Mouse (Mus musculus) c-Kit-positive CD71-positive TER-119-negative erythroid progenitor cells, embryonic 14.5 days (primary cell): ENCODE results near the gene Kxd1.
A peak's percentile ranks its signal among the peaks of the same experiment; 100 is the strongest.

ENCODE experiments used
- DNase-seq: peaks from one replicate; pipeline ENCODE4 v3.0.0-alpha.2; 2013; ENCODE audit warnings: low read depth

Kxd1 gene

GRCm38 (mm10) chr8:70527512-70528181 is at the start of gene Kxd1, which contains the start of gene Fkbp8:
TSS of gene Kxd1 (minus strand) at chr8:70527956.
TSS of gene Fkbp8 (plus strand) at chr8:70527724.
- DNase-seq: peak; percentile 88

GRCm38 (mm10) chr8:70577207-70577606 is 49.5 kb upstream of the Kxd1 start:
- DNase-seq: no peak

GRCm38 (mm10) chr8:70574915-70575314 is 47.2 kb upstream of the Kxd1 start:
- DNase-seq: no peak

- DNase-seq: no peak
Measured at GRCm38 (mm10) chr8:70574302-70574701, 46.5 kb upstream of the Kxd1 start.

- no peak for DNase-seq
Measured at GRCm38 (mm10) chr8:70570990-70571389, 43.2 kb upstream of the Kxd1 start.

- no peak for DNase-seq
Measured at GRCm38 (mm10) chr8:70570360-70570759, 42.6 kb upstream of the Kxd1 start.

GRCm38 (mm10) chr8:70565561-70565960 is 37.8 kb upstream of the Kxd1 start:
- no peak for DNase-seq

- no peak for DNase-seq
Measured at GRCm38 (mm10) chr8:70564696-70565235, 37.0 kb upstream of the Kxd1 start.

GRCm38 (mm10) chr8:70563763-70564387 is 36.1 kb upstream of the Kxd1 start:
- DNase-seq: no peak

GRCm38 (mm10) chr8:70562802-70563201 is 35.0 kb upstream of the Kxd1 start:
- DNase-seq: no peak

- DNase-seq: no peak
Measured at GRCm38 (mm10) chr8:70561809-70562535, 34.2 kb upstream of the Kxd1 start.

GRCm38 (mm10) chr8:70561357-70561756 is 33.6 kb upstream of the Kxd1 start:
- DNase-seq: no peak

- DNase-seq: no peak
Measured at GRCm38 (mm10) chr8:70560564-70560963, 32.8 kb upstream of the Kxd1 start.

GRCm38 (mm10) chr8:70560096-70560495 is 32.3 kb upstream of the Kxd1 start:
- no peak for DNase-seq

- no peak for DNase-seq
Measured at GRCm38 (mm10) chr8:70558983-70559382, 31.2 kb upstream of the Kxd1 start.

GRCm38 (mm10) chr8:70558334-70558733 is 30.6 kb upstream of the Kxd1 start:
- no peak for DNase-seq

- DNase-seq: no peak
Measured at GRCm38 (mm10) chr8:70555079-70555747, 27.5 kb upstream of the Kxd1 start.

GRCm38 (mm10) chr8:70553740-70554139 is 26.0 kb upstream of the Kxd1 start:
- no peak for DNase-seq

GRCm38 (mm10) chr8:70552836-70553235 is 25.1 kb upstream of the Kxd1 start:
- DNase-seq: no peak

GRCm38 (mm10) chr8:70551558-70552161 is 23.9 kb upstream of the Kxd1 start:
- no peak for DNase-seq

GRCm38 (mm10) chr8:70549412-70550184 is 21.8 kb upstream of the Kxd1 start:
- no peak for DNase-seq
